Mouse (Mus musculus) frontal cortex, postnatal 10 days (tissue): ENCODE measurements around the gene Cd3d.
A peak's percentile ranks its signal among the peaks of the same experiment; 100 is the strongest.

Experiments
- DNase-seq, 2 experiments: peaks; one replicate each; pipeline ENCODE4 v3.0.0; 2022; ENCODE audit warnings: low spot score in 2 of 2, mixed read lengths in 1 of 2

Cd3d gene

DNA sequence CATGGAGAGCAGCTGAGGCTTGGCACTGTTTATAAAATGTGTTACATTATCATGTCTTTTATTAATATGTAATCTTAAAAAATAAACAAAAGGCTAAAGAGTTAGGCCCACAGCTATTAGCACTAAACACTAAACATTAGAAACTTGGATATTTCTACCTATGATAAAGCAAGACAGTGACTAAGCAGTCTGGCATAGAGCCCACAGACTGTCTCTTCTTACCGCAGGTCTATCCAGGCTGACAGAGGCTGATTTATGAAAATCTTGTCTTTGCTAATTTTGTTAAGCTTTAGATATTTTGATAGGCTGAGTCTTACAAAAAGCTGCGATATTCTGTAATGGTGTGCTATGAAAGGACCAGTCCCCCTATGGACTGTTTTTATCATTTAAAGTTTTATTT is 11.7 kb downstream of the Cd3d start:
- no peak for DNase-seq

DNA sequence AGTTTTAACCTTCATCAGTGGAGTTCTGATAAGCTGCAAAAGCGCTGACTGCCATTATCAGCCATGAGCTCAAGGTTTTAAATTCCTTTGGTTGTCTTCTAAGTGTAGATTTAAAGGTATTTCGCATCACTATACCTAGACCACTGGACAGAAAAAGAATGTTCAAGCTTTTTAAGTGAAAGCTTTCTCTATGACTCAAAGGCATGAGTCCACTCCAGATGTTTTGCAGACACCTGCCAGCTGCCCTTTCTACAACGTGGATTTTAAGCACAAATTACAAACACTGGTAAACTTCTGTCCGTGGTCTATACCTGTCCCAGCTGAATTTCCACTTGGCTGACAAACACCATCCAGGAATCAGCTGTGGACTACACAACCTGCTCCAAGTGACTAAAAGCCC is 13.4 kb downstream of the Cd3d start:
- DNase-seq = no peak

DNA sequence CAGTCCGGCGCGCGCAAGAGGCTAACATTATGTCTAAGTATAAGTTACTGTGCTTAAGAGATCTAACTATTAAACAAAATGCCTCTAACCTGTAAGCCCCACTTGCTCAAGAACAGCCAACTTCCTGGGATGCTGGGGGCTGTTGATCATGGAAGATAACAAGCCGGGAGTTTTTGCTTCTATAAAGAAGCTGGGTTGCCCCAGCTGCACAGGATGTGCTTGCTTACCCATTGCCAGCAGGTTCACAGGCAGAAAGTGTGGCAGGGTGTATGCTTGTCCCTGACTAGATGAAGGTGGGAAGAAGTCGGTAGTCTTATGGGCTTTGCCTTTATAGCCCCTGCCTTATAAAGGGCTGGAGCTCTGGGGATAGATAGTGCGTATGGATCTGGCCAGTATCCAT is 15.0 kb downstream of the Cd3d start:
- DNase-seq = no peak

DNA sequence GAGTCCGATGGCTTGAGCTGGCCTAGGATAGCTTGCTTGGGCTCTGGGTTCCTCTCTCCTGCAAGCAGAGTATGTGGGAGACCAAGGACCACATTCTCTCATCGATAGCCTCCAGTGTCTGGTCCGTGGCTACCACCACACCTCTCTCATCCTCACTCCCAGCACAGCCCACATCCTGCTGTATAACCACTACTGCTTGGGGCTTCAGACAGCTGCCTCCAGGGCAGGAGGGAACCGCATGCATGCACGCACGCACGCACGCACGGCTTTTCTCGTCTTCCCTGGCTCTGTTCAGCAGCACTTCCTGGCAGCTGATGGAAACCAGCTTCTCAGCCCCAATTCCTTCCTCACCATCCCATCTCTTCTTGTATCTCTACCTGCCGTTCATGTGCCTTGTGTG is 16.6 kb downstream of the Cd3d start:
- no peak for DNase-seq

DNA sequence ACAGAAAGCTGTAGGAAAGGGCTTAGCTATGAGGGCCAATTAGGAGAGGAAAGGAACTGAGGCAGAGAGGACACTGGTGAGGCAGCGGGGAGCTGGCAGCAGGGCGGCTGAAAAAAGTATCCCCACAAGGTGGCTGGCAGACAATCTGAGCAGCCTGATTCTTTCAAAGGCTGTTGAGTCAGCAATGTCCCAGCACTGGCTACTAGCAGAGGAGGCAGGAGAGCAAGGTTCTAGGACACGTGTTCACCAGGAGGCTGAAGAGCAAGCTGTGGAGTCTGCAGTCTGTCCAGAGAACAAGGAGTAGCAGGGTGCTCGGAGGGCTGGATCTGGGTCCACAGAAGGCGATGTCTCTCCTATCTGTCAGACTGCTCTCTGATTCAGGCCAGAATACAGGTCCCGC is 17.6 kb downstream of the Cd3d start:
- DNase-seq = no peak

DNA sequence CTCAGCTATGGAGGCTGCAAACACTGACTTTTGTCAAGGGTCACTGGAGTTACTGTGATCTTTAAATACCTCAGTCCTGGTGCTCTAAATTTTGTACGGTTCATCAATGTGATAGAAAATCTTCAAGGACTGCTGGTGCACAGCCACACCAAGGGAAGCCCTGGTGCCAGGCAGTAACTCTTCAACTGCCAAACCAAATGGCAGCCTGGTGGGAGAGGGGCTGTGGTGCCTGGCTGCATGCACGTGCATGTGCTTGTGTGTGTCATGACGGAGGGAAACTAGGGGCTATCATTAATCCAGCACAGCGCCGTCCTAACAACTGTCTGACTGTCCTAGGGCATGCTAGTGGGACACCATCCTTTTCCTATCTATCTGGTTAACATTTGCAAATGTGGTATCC is 18.2 kb downstream of the Cd3d start:
- DNase-seq = no peak

DNA sequence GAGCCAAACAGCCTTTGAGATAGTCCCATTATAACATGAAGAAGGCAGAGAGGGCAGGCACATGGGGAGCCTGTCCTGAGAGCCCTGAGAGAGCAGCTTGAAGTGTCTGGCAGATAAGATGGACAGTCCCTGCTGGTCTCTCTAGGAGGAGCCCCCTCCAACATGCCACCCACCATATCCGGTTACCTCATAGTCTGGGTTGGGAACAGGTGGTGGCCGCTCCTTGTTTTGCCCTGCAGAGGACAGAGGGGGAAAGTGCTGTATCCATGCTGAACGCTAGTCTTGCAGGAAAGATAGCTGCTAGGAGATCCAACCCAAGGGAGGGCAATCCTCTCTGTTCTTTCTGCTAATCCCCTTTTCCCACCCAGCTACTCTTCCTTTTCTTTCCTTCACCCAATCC is 18.7 kb downstream of the Cd3d start:
- DNase-seq = no peak

DNA sequence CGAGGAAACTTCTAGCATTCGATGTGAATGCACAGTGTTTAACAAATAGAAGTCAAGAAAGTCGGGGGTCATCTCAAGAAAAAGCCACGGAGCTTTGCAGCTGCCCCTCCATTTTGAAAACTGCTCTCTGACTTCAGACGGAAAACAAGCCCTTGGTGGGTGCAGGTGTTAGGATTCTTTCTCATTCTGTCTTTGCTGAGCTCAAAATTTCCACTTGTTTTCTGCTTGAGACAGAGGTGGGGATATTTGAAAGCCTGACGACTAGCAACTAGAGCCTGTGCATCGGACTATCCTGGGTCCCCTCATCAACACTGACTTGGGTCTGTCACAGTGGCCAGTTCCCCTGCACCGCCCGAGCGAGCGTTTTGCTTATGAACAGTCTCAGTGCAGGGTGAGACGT is 25.8 kb downstream of the Cd3d start:
- DNase-seq = no peak

DNA sequence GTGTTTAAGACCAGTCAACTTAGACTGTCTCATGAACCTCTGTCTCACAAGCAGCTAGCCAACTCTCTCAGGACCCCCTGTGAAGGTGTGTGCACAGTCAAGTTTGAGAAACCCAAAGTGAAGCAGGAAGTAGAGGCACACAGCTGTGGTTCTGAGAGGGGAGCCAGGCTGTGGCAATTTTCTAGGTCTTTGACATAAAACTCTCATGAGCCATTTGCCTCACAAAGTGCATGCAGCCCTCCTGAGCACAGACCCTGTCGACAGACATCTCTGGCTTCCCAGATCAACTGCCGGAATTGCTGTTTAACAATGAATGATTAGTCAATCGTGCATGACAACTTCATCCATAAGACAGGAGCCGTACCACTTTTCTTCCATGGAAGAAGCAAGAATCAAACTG is 26.8 kb downstream of the Cd3d start:
- DNase-seq = no peak

DNA sequence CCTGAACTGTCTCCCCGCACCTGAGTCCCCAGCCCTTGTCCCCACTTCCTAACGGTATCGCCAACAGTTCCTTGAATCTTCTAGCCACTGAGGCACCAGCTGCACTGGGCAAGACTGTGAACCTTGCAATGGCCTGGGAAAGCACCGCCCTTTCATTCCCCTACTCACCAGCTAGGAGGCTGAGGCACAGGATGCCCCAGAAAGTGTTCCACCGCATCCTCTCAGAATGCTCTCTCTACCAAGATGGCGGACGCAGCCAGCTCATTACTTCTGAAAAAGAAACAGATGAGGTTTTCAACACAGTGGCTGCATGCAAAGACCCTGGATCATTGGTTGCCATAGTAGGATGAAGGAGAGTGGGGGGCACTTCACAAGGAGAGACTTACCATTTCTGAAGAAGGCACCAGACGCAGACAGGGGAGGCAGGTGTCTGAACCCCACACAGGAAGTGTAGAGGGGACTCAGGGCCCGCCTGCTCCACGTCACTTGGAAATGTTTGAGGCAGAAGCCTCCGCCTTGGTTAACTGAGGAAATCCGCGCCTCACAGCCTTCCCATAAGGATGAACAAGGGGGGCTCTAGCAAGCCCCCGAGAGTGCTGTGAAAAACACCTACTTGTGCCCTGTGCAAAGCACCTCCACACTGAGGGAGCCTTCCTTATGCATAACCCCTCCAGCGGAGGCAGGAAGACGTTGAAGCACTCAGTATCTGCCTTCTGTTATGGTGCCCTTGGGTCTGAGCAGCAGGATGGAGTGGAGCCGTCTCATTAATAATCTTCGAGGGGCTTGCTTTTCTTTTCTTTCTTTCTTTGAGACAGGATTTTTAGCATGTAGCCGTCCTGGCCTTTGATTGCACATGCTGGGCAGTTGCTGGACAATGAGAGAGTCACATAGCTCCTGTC is 27.8 kb downstream of the Cd3d start, which contains the start of gene Cd3e:
Gene Cd3e (minus strand): TSS at position 448 of the 899 bp plus-strand sequence.
- no peak for DNase-seq

DNA sequence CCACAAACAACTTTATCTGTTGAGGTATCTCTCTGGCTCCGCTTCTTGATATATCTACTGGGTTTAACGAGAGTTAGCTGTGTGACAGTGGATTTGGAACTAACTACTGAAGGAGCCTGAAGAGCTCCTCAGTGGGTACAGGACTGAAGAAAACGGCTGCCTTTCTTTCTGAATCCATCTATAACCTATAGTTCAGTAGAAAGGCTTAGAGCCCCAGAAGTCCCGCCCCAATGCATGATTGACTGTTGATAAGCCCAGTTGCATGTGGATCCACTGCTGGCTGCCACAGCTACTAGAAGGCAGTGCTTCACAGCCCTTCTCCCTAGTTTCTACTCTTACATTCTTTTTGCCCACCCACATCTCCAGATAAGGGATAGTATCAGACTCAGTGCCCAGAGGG is 28.9 kb downstream of the Cd3d start:
- DNase-seq = no peak

DNA sequence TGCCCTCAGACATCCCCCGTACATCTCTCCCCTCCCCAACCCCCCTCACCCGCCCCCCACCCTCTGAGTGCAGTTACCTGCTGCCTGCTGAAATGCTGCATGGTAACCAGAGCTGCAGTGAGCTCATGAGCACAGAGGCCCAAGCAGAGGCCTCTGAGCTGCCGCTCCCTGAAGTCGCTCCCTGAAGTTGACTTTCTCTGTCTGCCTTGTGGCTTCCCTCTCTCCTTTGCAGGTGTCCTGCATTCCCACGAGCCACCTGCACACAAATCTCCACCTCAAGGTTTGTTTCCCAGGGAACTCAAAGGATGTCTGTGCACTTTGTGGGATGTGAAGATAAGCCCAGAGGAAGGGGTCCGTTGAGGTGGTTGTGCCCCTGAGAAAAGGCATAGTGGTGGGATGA is 29.7 kb downstream of the Cd3d start:
- no peak for DNase-seq

DNA sequence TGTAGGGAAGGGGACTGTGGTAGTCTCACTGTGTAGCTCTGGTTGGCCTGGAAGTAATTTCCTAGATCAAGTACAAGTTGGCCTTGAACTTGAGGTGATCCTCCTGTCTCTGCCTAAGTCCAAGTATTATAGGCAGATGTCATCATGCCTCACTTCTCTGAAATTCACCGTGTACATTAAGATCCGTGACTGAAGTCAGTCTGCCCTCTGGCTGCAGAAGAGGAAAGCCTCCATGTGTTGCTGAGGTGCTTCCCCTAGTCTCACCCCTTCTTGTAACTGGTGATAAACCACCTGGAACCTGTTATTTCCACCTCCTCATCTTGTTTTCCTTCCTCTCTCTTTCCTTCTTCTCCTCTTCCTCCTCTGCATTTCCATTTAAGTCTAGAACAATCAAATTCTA is 33.3 kb downstream of the Cd3d start:
- DNase-seq = no peak

DNA sequence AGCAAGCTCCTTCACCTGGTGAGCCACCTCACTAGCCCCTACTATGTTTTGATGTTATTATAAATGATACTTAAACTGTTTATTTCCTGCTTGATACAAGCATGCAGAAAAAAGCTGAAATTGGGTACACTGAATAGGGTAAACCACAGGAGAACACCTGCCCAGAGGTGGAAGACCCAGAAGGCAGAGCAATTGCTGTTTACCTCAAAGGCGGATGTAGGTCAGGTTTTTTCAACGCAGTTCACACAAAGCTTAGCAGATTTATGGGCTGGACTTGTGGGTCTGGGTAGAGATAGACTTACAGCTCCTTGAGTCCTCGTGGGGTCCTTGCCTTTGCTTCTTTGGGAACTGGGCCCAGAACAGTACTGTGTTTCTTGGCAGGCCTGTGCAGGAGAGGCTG is 34.3 kb downstream of the Cd3d start:
- no peak for DNase-seq

DNA sequence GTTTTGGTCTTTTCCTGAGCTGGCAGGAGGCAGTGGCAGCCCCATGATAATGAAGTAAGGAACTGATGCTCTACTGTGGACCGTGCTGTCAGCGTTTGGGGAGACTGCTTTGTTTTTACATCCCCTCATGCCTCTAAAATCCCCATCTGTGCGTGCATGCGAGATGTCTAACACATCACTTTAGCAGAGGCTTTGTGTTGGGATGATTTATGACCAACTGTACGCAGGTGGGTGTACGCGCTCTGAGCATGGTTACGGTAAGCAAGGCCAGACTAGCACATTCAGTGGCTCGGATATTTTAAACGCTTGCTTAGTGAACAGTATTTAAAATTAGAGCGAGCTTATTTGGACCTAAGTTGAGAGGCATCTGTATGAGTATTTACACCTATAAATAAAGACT is 36.4 kb downstream of the Cd3d start:
- peak; percentile 14 to 20 for DNase-seq

DNA sequence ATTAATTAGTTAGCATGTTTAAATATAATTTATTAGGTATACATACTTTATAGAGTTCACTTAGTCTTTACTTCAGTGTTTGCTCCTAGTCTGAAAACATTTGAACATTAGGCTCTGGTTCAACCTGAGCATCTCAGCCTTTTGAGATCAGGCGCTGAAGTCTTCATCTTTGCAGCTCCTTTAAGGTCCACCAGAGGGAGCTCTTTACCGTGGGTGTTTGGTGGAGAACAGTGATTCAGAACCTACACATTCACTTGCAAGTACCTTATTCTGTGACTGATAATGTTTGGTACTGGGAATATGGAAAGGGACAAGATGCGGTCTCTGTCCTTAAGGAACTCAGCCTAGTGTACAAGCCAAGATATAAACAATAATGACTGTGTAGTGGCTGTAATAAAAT is 41.2 kb downstream of the Cd3d start:
- DNase-seq = peak in 1 of 2 experiments; percentile 40

DNA sequence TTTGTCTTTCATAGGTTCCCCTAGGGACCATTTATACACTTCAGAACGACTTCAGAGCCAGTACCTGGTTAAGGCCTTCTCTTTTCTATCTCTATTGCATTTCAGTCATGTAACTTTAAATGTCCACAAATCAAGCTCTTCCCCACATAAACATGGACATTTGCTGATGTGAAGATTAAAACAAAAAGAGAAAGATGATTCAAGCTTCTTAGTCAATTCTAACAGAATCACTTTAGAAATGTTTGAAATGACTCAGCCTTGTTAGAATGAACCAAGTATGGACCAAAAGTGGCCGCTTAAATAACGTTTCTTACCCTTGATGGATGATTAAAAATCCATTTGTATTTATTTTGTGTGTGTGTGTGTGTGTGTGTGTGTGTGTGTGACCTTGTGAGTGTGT is 42.1 kb downstream of the Cd3d start:
- no peak for DNase-seq

DNA sequence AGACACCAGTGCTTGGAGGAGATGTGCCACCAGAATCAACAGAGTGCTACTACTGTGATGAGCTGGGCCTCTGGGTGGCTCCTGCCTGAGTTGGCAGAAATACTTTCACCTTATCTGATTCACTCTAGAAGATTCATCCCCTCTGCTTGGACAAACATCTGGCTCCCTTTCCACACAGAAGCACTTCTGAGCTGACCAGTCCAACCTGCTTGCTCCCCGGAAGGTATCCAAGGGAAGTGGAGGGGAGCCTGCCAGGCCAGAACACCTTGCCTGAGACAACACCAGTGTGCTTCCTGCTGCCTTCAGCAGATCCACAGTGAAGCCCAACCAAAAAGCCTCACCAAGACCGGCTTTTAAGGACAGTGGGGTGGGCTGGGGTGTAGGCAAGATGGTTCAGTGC is 42.6 kb downstream of the Cd3d start:
- DNase-seq = no peak

DNA sequence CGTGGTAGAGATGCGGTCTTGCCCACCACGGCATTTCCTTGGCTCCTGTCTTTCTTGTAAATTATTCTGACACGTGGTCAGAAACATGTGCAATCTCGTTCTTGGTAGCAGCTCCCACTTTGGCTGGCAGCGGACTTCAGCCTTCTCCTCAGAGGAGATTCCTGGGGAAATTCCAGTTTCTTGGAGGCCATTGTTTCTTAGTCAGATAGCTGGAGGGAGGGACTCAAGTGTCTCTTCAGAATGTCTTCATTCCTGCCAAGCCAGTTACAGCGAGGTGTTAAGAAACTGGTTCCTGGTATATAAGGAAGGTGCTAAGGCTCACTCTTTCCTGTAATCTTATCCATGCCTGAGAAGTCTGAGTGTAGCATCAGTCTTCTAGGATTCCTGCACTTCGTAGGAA is 45.8 kb downstream of the Cd3d start:
- no peak for DNase-seq

DNA sequence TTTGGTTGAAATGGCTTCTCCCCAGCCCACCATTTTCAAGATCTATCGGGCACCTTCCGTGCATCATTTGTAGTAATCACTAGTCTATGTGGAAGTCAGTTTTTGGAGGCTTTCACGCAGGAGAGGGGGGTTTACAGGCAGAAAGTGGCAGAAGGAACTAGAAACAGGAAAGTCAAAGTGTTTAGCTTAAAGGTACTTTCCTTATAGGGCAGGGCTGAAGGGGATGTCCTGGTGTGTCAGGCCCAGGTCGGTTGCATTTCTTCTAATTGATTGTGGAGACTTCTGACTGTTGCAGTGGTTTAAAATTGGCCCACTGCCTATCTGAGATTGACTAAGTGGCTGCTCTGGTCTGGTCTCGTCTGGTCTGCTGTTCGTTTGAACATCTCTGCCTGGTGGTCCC is 48.8 kb downstream of the Cd3d start:
- no peak for DNase-seq

DNA sequence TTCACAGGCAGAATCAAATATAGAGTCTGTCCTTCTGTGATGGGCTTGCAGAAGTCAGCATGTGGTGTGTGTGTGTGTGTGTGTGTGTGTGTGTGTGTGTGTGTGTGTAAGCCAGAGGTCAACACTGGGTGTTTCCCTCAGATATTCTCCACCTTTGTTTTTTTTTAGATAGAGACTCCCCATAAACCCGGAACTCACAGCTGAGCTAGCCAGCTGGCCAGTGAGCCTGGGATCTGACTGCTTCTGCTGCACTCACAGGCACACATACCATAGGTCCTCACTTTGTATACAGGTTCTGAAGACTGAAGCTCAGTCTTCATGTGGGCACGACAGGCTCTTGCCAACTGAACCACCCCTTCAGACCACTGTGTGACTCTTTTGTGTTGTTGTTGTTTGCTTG is 50.7 kb downstream of the Cd3d start:
- DNase-seq = no peak

DNA sequence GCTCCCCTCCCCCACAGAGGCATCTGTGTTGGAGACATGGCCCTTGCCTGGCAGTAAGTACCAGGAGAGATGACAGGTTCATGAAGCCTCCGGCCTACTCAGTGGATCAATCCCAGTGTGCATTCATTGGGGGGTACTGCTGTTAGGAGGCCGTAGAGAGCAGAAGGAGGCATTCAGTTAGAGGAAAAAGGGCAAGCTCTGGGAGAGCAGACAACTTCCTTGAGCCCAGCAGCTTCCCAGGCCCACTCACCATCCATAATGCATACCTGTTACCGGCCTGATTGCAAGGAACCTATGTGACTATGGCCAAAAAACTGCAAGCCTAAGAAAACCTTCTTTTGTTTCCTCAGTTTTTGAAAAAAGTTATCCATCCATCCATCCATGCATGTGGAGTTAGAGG is 52.9 kb downstream of the Cd3d start:
- no peak for DNase-seq
